Mouse (Mus musculus) liver, postnatal 0 days (tissue): ENCODE results near the gene Spocd1. TPM values are rescaled to one million over a fixed set of nuclear protein-coding genes. Genes with fewer than 3 reads are reported as not detected.

Experiments used
- ATAC-seq: fragments of 200-750 bp; cut with Nextera tagmentation; 2 replicates; pipeline ENCODE4 v1.8.0; 2017; ENCODE audit warnings: mild to moderate bottlenecking, moderate library complexity
- DNase-seq: peaks from one replicate; pipeline ENCODE4 v3.0.0-alpha.2; 2016
- H3K27ac ChIP-seq: fragments of 300-500 bp; sonication (generic); 2 replicates; pipeline ENCODE4 v1.5.1; 2014; ENCODE audit warnings: antibody characterized with exemption, moderate library complexity, mild to moderate bottlenecking, low read depth
- H3K27me3 ChIP-seq: fragments of 300-500 bp; sonication (generic); 2 replicates; pipeline ENCODE4 v1.6.1; 2014; ENCODE audit warnings: low read length, control low read depth, mixed read lengths; ENCODE audit not compliant: insufficient read depth
- H3K36me3 ChIP-seq: fragments of 300-500 bp; sonication (generic); replicated peaks from 2 replicates; pipeline ENCODE4 v1.6.1; 2014; ENCODE audit warnings: mild to moderate bottlenecking, control low read depth, low read length, moderate library complexity, mixed read lengths; ENCODE audit not compliant: insufficient read depth
- H3K4me1 ChIP-seq: fragments of 300-500 bp; sonication (generic); 2 replicates; pipeline ENCODE4 v1.6.1; 2014; ENCODE audit warnings: antibody characterized with exemption, mild to moderate bottlenecking, control low read depth; ENCODE audit not compliant: insufficient read depth
- H3K4me2 ChIP-seq: fragments of 300-500 bp; sonication (generic); 2 replicates; pipeline ENCODE4 v1.6.1; 2014; ENCODE audit warnings: low read depth, mild to moderate bottlenecking, low read length, moderate library complexity, mixed read lengths
- H3K4me3 ChIP-seq: fragments of 300-500 bp; sonication (generic); 2 replicates; pipeline ENCODE4 v1.5.1; 2014; ENCODE audit warnings: low read depth, low read length
- H3K9ac ChIP-seq: fragments of 300-500 bp; sonication (generic); replicated peaks from 2 replicates; pipeline ENCODE4 v1.6.1; 2014; ENCODE audit warnings: mild to moderate bottlenecking, moderate library complexity
- H3K9me3 ChIP-seq: fragments of 300-500 bp; sonication (generic); 2 replicates; pipeline ENCODE4 v1.6.1; 2016; ENCODE audit warnings: mild to moderate bottlenecking, control low read depth, low read length, mixed read lengths
- CTCF ChIP-seq: sonication (generic); IDR thresholded peaks from 2 replicates; pipeline ENCODE4 v1.5.1; 2016; ENCODE audit warnings: antibody characterized with exemption, low read depth
- EP300 ChIP-seq: IDR thresholded peaks from 2 replicates; pipeline ENCODE4 v1.6.1; 2016; ENCODE audit warnings: antibody characterized with exemption, low read depth, mild to moderate bottlenecking
- WGBS: fragments of 180-500 bp; shearing (Covaris S2); extraction: QIAGEN DNeasy Blood & Tissue Kit; methylation state at CpG from one replicate; pipeline ENCODE4 v1.1.7; 2014; ENCODE audit not compliant: insufficient replicate concordance; 5-methylcytosine and 5-hydroxymethylcytosine counted together
- polyA plus RNA-seq: library from polyadenylated mRNA; unstranded; fragments of >200 nt; fragmentation: Nextera tagmentation; extraction: Ambion mirVana; gene quantifications from 2 replicates; pipeline ENCODE4 v1.2.1, GENCODE M21; 2015

Spocd1 gene
- polyA plus RNA-seq, 1 experiment from 2014 or later, result not detected

DNA sequence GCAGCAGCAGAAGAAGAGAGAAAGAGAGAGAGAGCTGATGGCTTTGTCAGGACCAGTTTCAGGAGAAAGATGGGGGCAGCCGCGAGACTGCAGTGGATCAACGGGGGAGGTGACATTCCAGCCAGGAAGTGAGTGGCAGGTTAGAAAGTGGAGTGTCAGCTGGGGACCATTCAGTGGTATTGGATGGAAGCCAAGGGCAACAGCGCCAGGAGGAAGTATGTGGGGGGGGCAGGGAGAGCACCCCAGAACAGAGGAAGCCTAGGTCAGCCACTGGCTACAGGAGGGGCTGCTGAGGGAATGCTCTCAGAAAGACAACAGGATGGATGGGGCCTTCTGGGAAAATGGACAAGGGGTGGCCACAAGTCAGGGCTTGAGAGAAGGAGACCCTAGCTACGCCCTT lies 72.7 kb downstream of the Spocd1 start:
- Histone ChIP-seq H3K4me3 (no peak overlapping the region), H3K27ac (no peak overlapping the region), H3K9me3 (no peaks in the 10 kb centered on the region), H3K36me3 (no peaks in the 10 kb centered on the region), H3K9ac (no peak overlapping the region), H3K4me1 (peaks cover 3% of the 10 kb centered on the region; the same call in 1 of the 2 replicates), H3K4me2 (no peak overlapping the region), H3K27me3 (peaks cover 24% of the 10 kb centered on the region)
- TF ChIP-seq CTCF (no peak), EP300 (no peak)
- WGBS, result 29% methylated on average over 5 of the region's 5 CpGs
- DNase-seq (no peak), ATAC-seq (no peak)

DNA sequence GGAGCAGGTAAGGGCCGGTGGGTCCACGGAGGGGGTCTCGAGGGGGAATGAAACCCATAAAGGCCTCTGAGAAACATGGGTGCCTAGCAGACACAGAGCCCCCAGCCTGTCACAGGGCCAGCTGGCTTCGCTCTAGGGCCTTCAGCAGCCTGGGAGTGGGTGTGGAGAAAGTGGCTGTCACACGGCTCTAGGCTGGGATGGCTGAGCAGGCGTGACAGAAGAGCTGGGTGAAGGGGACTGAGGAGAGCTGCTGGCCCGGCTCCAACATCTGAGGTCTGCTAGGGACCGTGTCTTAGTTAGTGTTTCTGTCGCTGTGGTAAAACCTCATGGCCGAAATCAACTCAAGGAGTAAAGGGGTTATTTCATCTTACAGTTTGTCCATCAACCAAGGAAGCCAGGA lies 73.1 kb downstream of the Spocd1 start:
- H3K4me1 ChIP-seq, result peaks cover 3% of the 10 kb centered on the region; the same call in 1 of the 2 replicates
- no peak overlapping the region for H3K4me3 ChIP-seq
- no peaks in the 10 kb centered on the region for H3K36me3 ChIP-seq
- no peak overlapping the region for H3K27ac ChIP-seq
- H3K9ac ChIP-seq, result no peak overlapping the region
- H3K4me2 ChIP-seq, result no peak overlapping the region
- DNase-seq, result no peak
- H3K9me3 ChIP-seq, result no peaks in the 10 kb centered on the region
- H3K27me3 ChIP-seq, result peaks cover 26% of the 10 kb centered on the region
- TF ChIP-seq CTCF (no peak), EP300 (no peak)
- no peak for ATAC-seq
- 59% methylated on average over 10 of the region's 10 CpGs for WGBS

DNA sequence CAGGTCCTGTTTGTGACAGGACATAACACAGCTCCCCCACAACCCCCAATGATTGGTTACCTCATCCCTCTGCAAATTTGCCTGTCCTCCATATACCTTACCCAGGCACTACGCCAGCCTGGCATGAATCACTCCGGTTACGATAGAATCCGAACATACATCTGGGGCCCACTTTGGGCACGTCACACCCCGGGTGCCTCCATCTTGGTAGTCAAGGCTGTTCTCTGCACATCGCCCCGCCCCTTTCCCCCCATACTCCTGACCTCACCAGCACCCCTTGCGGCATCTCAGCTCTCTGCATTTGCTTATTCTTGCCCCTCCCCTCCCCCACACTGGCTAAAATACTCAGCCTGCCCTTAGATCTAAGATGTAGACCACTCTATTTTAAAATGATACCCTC lies 76.5 kb downstream of the Spocd1 start:
- no peak for DNase-seq
- 57% methylated on average over 9 of the region's 9 CpGs for WGBS

DNA sequence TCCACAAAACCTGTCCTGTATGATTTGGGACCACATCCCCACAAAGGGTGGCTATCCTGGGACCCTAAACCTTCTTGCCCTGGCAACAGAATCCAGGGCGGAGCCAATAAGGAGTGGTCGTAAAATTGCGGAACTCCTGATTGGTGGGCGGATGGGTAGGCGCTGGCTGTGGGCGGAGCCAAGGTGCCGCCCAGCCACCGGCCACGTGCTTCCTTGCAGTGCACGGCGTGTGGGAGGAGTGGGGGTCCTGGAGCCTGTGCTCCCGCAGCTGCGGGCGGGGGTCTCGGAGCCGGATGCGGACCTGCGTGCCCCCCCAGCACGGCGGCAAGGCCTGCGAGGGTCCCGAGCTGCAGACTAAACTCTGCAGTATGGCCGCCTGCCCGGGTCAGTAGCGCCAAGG lies 77.5 kb downstream of the Spocd1 start:
- Histone ChIP-seq H3K4me2 (peak overlapping the region; percentile 29; the same call in 1 of the 2 replicates), H3K9ac (no peak overlapping the region), H3K36me3 (no peaks in the 10 kb centered on the region), H3K4me1 (peaks cover 3% of the 10 kb centered on the region; the same call in 1 of the 2 replicates), H3K4me3 (no peak overlapping the region), H3K27ac (no peak overlapping the region), H3K9me3 (no peaks in the 10 kb centered on the region), H3K27me3 (peaks cover 24% of the 10 kb centered on the region)
- WGBS, result 11% methylated on average over 25 of the region's 25 CpGs
- DNase-seq (no peak), ATAC-seq (no peak)
- TF ChIP-seq CTCF, result no peak
- no peak for TF ChIP-seq EP300

More for the DNA sequence above, 76.5 kb downstream of the Spocd1 start:
- H3K4me1 ChIP-seq, result peaks cover 3% of the 10 kb centered on the region; the same call in 1 of the 2 replicates
- H3K4me3 ChIP-seq, result no peak overlapping the region
- TF ChIP-seq CTCF, result no peak
- no peak for TF ChIP-seq EP300
- no peaks in the 10 kb centered on the region for H3K36me3 ChIP-seq
- ATAC-seq, result no peak
- no peak overlapping the region for H3K9ac ChIP-seq
- H3K27me3 ChIP-seq, result peaks cover 24% of the 10 kb centered on the region
- H3K27ac ChIP-seq, result no peak overlapping the region
- H3K9me3 ChIP-seq, result no peaks in the 10 kb centered on the region
- no peak overlapping the region for H3K4me2 ChIP-seq

Other genes with a start within 250 kb of the Spocd1 start
- gene Tmem39b, start 232.4 kb upstream of the Spocd1 start, polyA plus RNA-seq, result 2.2 and 2.3 TPM in 2 replicates
- gene Khdrbs1, start 186.9 kb upstream of the Spocd1 start, polyA plus RNA-seq, result 18.7 and 19.6 TPM in 2 replicates
- 198 and 205 TPM in 2 replicates for gene Ptp4a2, start 118.0 kb upstream of the Spocd1 start, polyA plus RNA-seq
- not detected in 2 replicates for gene Adgrb2, start 55.6 kb downstream of the Spocd1 start, polyA plus RNA-seq
- 2.3 and 3.0 TPM in 2 replicates for gene Col16a1, start 118.6 kb downstream of the Spocd1 start, polyA plus RNA-seq
- gene Pef1, start 173.3 kb downstream of the Spocd1 start, polyA plus RNA-seq, result 25.0 and 26.0 TPM in 2 replicates
- not detected in 2 replicates for gene Hcrtr1, start 210.1 kb downstream of the Spocd1 start, polyA plus RNA-seq
- gene Tinagl1, start 245.9 kb downstream of the Spocd1 start, polyA plus RNA-seq, result 22.6 and 22.9 TPM in 2 replicates